Mouse (Mus musculus) heart, embryonic 11.5 days (tissue): ENCODE measurements at regions not wholly inside any gene's neighbourhood (a gene's known extent, or its start where the extent isn't known, plus 50 kb on each side); places are given as distances from the start of the nearest gene placed in this dataset.

Experiments
- ATAC-seq: fragments of 200-750 bp; cut with Nextera tagmentation; replicated peaks from 2 replicates; pipeline ENCODE4 v1.8.0; 2017; ENCODE audit warnings: moderate library complexity; ENCODE audit not compliant: insufficient number of reproducible peaks, low FRiP score, low TSS enrichment
- H3K27ac ChIP-seq: fragments of 300-500 bp; sonication (generic); 2 replicates; pipeline ENCODE4 v1.5.1; 2014; ENCODE audit warnings: mild to moderate bottlenecking, low read depth, low read length
- H3K27me3 ChIP-seq: fragments of 300-500 bp; sonication (generic); 2 replicates; pipeline ENCODE4 v1.6.1; 2014; ENCODE audit warnings: mild to moderate bottlenecking, low read length, mixed read lengths; ENCODE audit not compliant: control insufficient read depth, insufficient read depth
- H3K36me3 ChIP-seq: fragments of 300-500 bp; sonication (generic); 2 replicates; pipeline ENCODE4 v1.6.1; 2014; ENCODE audit warnings: mild to moderate bottlenecking, low read length, moderate library complexity, mixed read lengths; ENCODE audit not compliant: control insufficient read depth, insufficient read depth
- H3K4me1 ChIP-seq: fragments of 300-500 bp; sonication (generic); 2 replicates; pipeline ENCODE4 v1.6.1; 2014; ENCODE audit warnings: low read length; ENCODE audit not compliant: control insufficient read depth, insufficient read depth
- H3K4me2 ChIP-seq: fragments of 300-500 bp; sonication (generic); 2 replicates; pipeline ENCODE4 v1.6.1; 2014; ENCODE audit warnings: mild to moderate bottlenecking, moderate library complexity
- H3K4me3 ChIP-seq: fragments of 300-500 bp; sonication (generic); 2 replicates; pipeline ENCODE4 v1.5.1; 2014; ENCODE audit warnings: low read depth, low read length
- H3K9ac ChIP-seq: fragments of 300-500 bp; sonication (generic); 2 replicates; pipeline ENCODE4 v1.6.1; 2014; ENCODE audit warnings: mild to moderate bottlenecking, low read depth, low read length, moderate library complexity
- H3K9me3 ChIP-seq: fragments of 300-500 bp; sonication (generic); replicated peaks from 2 replicates; pipeline ENCODE4 v1.6.1; 2016; ENCODE audit warnings: low read length; ENCODE audit not compliant: control insufficient read depth
- WGBS: fragments of 180-500 bp; shearing (Covaris S2); extraction: QIAGEN DNeasy Blood & Tissue Kit; methylation state at CpG from one replicate; pipeline ENCODE4 v1.1.7; 2014; ENCODE audit not compliant: insufficient replicate concordance; 5-methylcytosine and 5-hydroxymethylcytosine counted together

DNA sequence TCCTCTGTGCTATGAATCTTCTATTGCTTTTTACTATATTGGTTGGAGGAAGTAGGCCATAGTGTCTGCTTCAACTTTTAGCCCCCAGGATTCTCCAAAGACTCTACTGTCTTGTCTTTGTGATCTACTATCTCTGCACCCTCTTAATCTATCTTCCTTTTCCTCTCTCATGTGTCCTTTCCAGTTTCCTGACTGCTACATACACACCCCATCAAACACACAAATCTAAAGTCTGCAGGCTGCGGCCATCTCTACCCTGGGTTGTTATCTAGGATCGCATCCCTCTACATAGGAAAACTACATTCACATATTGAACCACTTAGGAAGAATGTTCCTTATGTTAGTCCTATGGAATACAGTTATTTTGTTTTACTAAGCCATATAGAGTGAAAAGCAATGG lies 211.4 kb upstream of the Klf3 start:
- Histone ChIP-seq H3K4me3 (no peak overlapping the region), H3K4me1 (0 out of 2 replicates have a peak, but pooled peaks cover 9% of the 10 kb centered on the region), H3K9me3 (no peaks in the 10 kb centered on the region), H3K36me3 (no peaks in the 10 kb centered on the region), H3K9ac (no peak overlapping the region), H3K27ac (no peak overlapping the region), H3K27me3 (no peaks in the 10 kb centered on the region), H3K4me2 (no peak overlapping the region)
- ATAC-seq, result no peak
- 83% methylated on average over 2 of the region's 2 CpGs for WGBS

DNA sequence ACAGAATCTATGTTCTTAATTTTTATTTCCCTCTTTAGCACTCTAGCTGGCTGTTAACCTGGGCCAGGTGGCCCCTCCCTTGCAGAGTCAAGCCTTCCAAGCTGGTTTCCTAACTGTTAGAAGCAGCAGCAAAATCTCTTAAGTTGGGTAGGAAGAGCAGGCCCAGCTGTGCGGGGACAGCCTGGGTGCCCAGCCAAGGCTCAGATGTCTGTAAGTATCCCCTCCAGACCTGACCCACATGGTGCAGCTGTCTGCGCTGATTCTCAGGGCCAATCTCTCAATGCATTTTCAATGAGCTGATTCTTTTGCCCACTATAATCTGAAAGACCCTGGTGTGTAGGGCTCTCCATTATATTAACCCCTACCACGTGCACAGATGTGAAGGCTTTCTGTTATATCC lies 208.0 kb upstream of the Klf3 start:
- no peak overlapping the region for H3K9ac ChIP-seq
- H3K4me3 ChIP-seq, result no peak overlapping the region
- H3K4me1 ChIP-seq, result peaks cover 13% of the 10 kb centered on the region; the same call in 1 of the 2 replicates
- H3K9me3 ChIP-seq, result no peaks in the 10 kb centered on the region
- H3K27ac ChIP-seq, result no peak overlapping the region
- ATAC-seq, result no peak
- H3K36me3 ChIP-seq, result no peaks in the 10 kb centered on the region
- no peak overlapping the region for H3K4me2 ChIP-seq
- H3K27me3 ChIP-seq, result no peaks in the 10 kb centered on the region
- 66% methylated on average over 3 of the region's 3 CpGs for WGBS

GRCm38 (mm10) chr5:64595751-64596344 lies 207.3 kb upstream of the Klf3 start:
- no peak overlapping the region for H3K4me3 ChIP-seq
- no peaks in the 10 kb centered on the region for H3K36me3 ChIP-seq
- peaks cover 20% of the 10 kb centered on the region for H3K4me1 ChIP-seq
- no peak overlapping the region for H3K4me2 ChIP-seq
- H3K9ac ChIP-seq, result no peak overlapping the region
- H3K27ac ChIP-seq, result no peak overlapping the region
- H3K27me3 ChIP-seq, result no peaks in the 10 kb centered on the region
- no peak for ATAC-seq
- WGBS, result 54% methylated on average over 17 of the region's 17 CpGs
- no peaks in the 10 kb centered on the region for H3K9me3 ChIP-seq

- Histone ChIP-seq H3K9ac (no peak overlapping the region), H3K4me1 (peaks cover 30% of the 10 kb centered on the region), H3K27ac (no peak overlapping the region), H3K4me2 (no peak overlapping the region), H3K36me3 (no peaks in the 10 kb centered on the region), H3K4me3 (no peak overlapping the region), H3K9me3 (no peaks in the 10 kb centered on the region), H3K27me3 (no peaks in the 10 kb centered on the region)
- no peak for ATAC-seq
- 69% methylated on average over 7 of the region's 7 CpGs for WGBS
Observed at GRCm38 (mm10) chr5:64597021-64597420, 206.2 kb upstream of the Klf3 start.

- H3K27me3 ChIP-seq, result no peaks in the 10 kb centered on the region
- WGBS, result 79% methylated on average over 3 of the region's 3 CpGs
- no peaks in the 10 kb centered on the region for H3K9me3 ChIP-seq
- no peaks in the 10 kb centered on the region for H3K36me3 ChIP-seq
- H3K4me3 ChIP-seq, result no peak overlapping the region
- peaks cover 32% of the 10 kb centered on the region for H3K4me1 ChIP-seq
- ATAC-seq, result no peak
- H3K9ac ChIP-seq, result no peak overlapping the region
- H3K27ac ChIP-seq, result no peak overlapping the region
- no peak overlapping the region for H3K4me2 ChIP-seq
Observed at GRCm38 (mm10) chr5:64597451-64597850, 205.7 kb upstream of the Klf3 start.

GRCm38 (mm10) chr5:64598606-64599005 lies 204.6 kb upstream of the Klf3 start:
- Histone ChIP-seq H3K4me2 (no peak overlapping the region), H3K4me1 (peaks cover 39% of the 10 kb centered on the region), H3K27ac (no peak overlapping the region), H3K27me3 (no peaks in the 10 kb centered on the region), H3K4me3 (no peak overlapping the region), H3K36me3 (no peaks in the 10 kb centered on the region), H3K9me3 (no peaks in the 10 kb centered on the region), H3K9ac (no peak overlapping the region)
- 70% methylated on average over 3 of the region's 3 CpGs for WGBS
- ATAC-seq, result no peak

DNA sequence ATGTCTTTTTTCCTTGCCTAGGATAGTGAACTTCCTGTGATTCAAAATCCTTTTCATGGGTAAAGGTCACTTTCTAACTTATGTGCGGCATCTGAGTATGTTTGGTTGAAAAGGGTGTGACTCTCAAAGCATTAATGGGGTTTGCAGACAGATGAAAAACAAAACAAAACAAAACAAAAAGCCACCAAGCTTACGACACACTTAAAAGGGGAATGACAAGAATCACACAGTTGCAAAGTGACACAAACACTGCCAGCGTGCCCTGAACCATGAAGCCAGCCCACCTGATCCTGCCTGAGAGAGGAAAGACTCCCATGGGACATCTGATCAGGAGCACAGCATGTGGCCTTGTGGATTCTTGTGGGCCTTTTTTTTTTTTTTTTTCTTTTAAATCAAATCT lies 204.2 kb upstream of the Klf3 start:
- Histone ChIP-seq H3K9ac (no peak overlapping the region), H3K4me1 (peaks cover 39% of the 10 kb centered on the region), H3K4me2 (no peak overlapping the region), H3K9me3 (no peaks in the 10 kb centered on the region), H3K4me3 (no peak overlapping the region), H3K36me3 (no peaks in the 10 kb centered on the region), H3K27ac (no peak overlapping the region), H3K27me3 (no peaks in the 10 kb centered on the region)
- WGBS, result 58% methylated on average over 3 of the region's 3 CpGs
- ATAC-seq, result no peak

- H3K4me3 ChIP-seq, result peak overlapping the region; percentile 23; the same call in 1 of the 2 replicates
- 15% methylated on average over 13 of the region's 13 CpGs for WGBS
- peak; percentile 29; the same call in 1 of the 2 replicates for ATAC-seq
- peak overlapping the region; percentile 70 for H3K27ac ChIP-seq
- no peaks in the 10 kb centered on the region for H3K36me3 ChIP-seq
- H3K9me3 ChIP-seq, result no peaks in the 10 kb centered on the region
- no peaks in the 10 kb centered on the region for H3K27me3 ChIP-seq
- peaks cover 39% of the 10 kb centered on the region for H3K4me1 ChIP-seq
- H3K9ac ChIP-seq, result peak overlapping the region; percentile 50; the same call in 1 of the 2 replicates
- H3K4me2 ChIP-seq, result peak overlapping the region; percentile 63
Observed at GRCm38 (mm10) chr5:64599865-64600288, 203.3 kb upstream of the Klf3 start.

GRCm38 (mm10) chr5:64600392-64600791 lies 202.8 kb upstream of the Klf3 start:
- Histone ChIP-seq H3K4me2 (peak overlapping the region; percentile 63), H3K9ac (peak overlapping the region; percentile 50; the same call in 1 of the 2 replicates), H3K27ac (peak overlapping the region; percentile 70), H3K36me3 (no peaks in the 10 kb centered on the region), H3K9me3 (no peaks in the 10 kb centered on the region), H3K4me3 (peak overlapping the region; percentile 23; the same call in 1 of the 2 replicates), H3K27me3 (no peaks in the 10 kb centered on the region), H3K4me1 (peaks cover 39% of the 10 kb centered on the region)
- 10% methylated on average over 7 of the region's 7 CpGs for WGBS
- ATAC-seq, result peak; percentile 57; the same call in 1 of the 2 replicates
